Mouse (Mus musculus) embryonic facial prominence, embryonic 13.5 days (tissue): ENCODE measurements at regions not wholly inside any gene's neighbourhood (a gene's known extent, or its start where the extent isn't known, plus 50 kb on each side); places are given as distances from the start of the nearest gene placed in this dataset.
"Not testable (repeated sequence)": the region's sequence is repeated elsewhere in the genome, so short reads cannot be mapped to it uniquely, and the experiment has no call there.

Experiments used
- ATAC-seq: fragments of 200-750 bp; cut with Nextera tagmentation; 2 replicates; pipeline ENCODE4 v1.8.0; 2017; ENCODE audit warnings: low read depth; ENCODE audit not compliant: insufficient number of reproducible peaks, insufficient read depth, low FRiP score, low TSS enrichment
- H3K27ac ChIP-seq: fragments of 300-500 bp; sonication (generic); 2 replicates; pipeline ENCODE4 v1.5.1; 2015; ENCODE audit warnings: moderate library complexity, mild to moderate bottlenecking, inconsistent platforms
- H3K27me3 ChIP-seq: fragments of 300-500 bp; sonication (generic); 2 replicates; pipeline ENCODE4 v1.6.1; 2015; ENCODE audit warnings: mild to moderate bottlenecking, inconsistent platforms
- H3K36me3 ChIP-seq: fragments of 300-500 bp; sonication (generic); 2 replicates; pipeline ENCODE4 v1.6.1; 2015; ENCODE audit warnings: mild to moderate bottlenecking, inconsistent platforms
- H3K4me1 ChIP-seq: fragments of 300-500 bp; sonication (generic); 2 replicates; pipeline ENCODE4 v1.6.1; 2015; ENCODE audit warnings: inconsistent platforms
- H3K4me2 ChIP-seq: fragments of 300-500 bp; sonication (generic); 2 replicates; pipeline ENCODE4 v1.6.1; 2015; ENCODE audit warnings: moderate library complexity, mild to moderate bottlenecking, inconsistent platforms
- H3K4me3 ChIP-seq: fragments of 300-500 bp; sonication (generic); 2 replicates; pipeline ENCODE4 v1.5.1; 2015; ENCODE audit warnings: mild to moderate bottlenecking, inconsistent platforms
- H3K9ac ChIP-seq: fragments of 300-500 bp; sonication (generic); 2 replicates; pipeline ENCODE4 v1.6.1; 2015; ENCODE audit warnings: mild to moderate bottlenecking, inconsistent platforms
- H3K9me3 ChIP-seq: fragments of 300-500 bp; sonication (generic); 2 replicates; pipeline ENCODE4 v1.6.1; 2016; ENCODE audit warnings: inconsistent platforms
- WGBS: fragments of 180-500 bp; shearing (Covaris S2); methylation state at CpG from one replicate; pipeline ENCODE4 v1.1.7; 2015; ENCODE audit warnings: mixed read lengths; 5-methylcytosine and 5-hydroxymethylcytosine counted together

- no peak overlapping the region for H3K4me3 ChIP-seq
- no peaks in the 10 kb centered on the region for H3K4me1 ChIP-seq
- ATAC-seq: no peak
- no peak overlapping the region for H3K9ac ChIP-seq
- no peaks in the 10 kb centered on the region for H3K36me3 ChIP-seq
- H3K27me3 ChIP-seq: no peaks in the 10 kb centered on the region
- no peaks in the 10 kb centered on the region for H3K9me3 ChIP-seq
- no peak overlapping the region for H3K4me2 ChIP-seq
- H3K27ac ChIP-seq: no peak overlapping the region
- WGBS: 55% methylated on average over 2 of the region's 2 CpGs
Observed at GRCm38 (mm10) chr10:119116843-119117390, 122.9 kb downstream of the Cand1 start.

- not testable (repeated sequence) for H3K27ac ChIP-seq, H3K4me2 ChIP-seq, H3K36me3 ChIP-seq, H3K9ac ChIP-seq, H3K4me1 ChIP-seq, ATAC-seq, H3K4me3 ChIP-seq, H3K9me3 ChIP-seq, H3K27me3 ChIP-seq
Observed at GRCm38 (mm10) chr10:119115200-119115599, 124.7 kb downstream of the Cand1 start.

- Histone ChIP-seq H3K27ac (no peak overlapping the region), H3K27me3 (no peaks in the 10 kb centered on the region), H3K4me3 (no peak overlapping the region), H3K36me3 (no peaks in the 10 kb centered on the region), H3K9me3 (no peaks in the 10 kb centered on the region), H3K4me1 (0 out of 2 replicates have a peak, but pooled peaks cover 4% of the 10 kb centered on the region), H3K9ac (no peak overlapping the region), H3K4me2 (no peak overlapping the region)
- 70% methylated on average over 10 of the region's 10 CpGs for WGBS
- no peak for ATAC-seq
Observed at GRCm38 (mm10) chr10:119114653-119115052, 125.2 kb downstream of the Cand1 start.

GRCm38 (mm10) chr10:119111886-119112285 lies 128.0 kb downstream of the Cand1 start:
- 89% methylated on average over 2 of the region's 2 CpGs for WGBS
- Histone ChIP-seq H3K27me3 (no peaks in the 10 kb centered on the region), H3K36me3 (no peaks in the 10 kb centered on the region), H3K9me3 (no peaks in the 10 kb centered on the region), H3K9ac (no peak overlapping the region), H3K4me3 (no peak overlapping the region), H3K4me2 (no peak overlapping the region), H3K4me1 (0 out of 2 replicates have a peak, but pooled peaks cover 8% of the 10 kb centered on the region), H3K27ac (no peak overlapping the region)
- no peak for ATAC-seq

- H3K27ac ChIP-seq: no peak overlapping the region
- H3K9ac ChIP-seq: no peak overlapping the region
- WGBS: 67% methylated on average over 3 of the region's 3 CpGs
- no peak for ATAC-seq
- no peak overlapping the region for H3K4me2 ChIP-seq
- no peaks in the 10 kb centered on the region for H3K9me3 ChIP-seq
- H3K4me1 ChIP-seq: 0 out of 2 replicates have a peak, but pooled peaks cover 8% of the 10 kb centered on the region
- H3K4me3 ChIP-seq: no peak overlapping the region
- no peaks in the 10 kb centered on the region for H3K36me3 ChIP-seq
- H3K27me3 ChIP-seq: no peaks in the 10 kb centered on the region
Observed at GRCm38 (mm10) chr10:119111409-119111808, 128.4 kb downstream of the Cand1 start.

- H3K36me3 ChIP-seq: no peaks in the 10 kb centered on the region
- H3K4me3 ChIP-seq: no peak overlapping the region
- no peak for ATAC-seq
- H3K9ac ChIP-seq: no peak overlapping the region
- no peak overlapping the region for H3K27ac ChIP-seq
- no peaks in the 10 kb centered on the region for H3K27me3 ChIP-seq
- 36% methylated on average over 5 of the region's 5 CpGs for WGBS
- 0 out of 2 replicates have a peak, but pooled peaks cover 8% of the 10 kb centered on the region for H3K4me1 ChIP-seq
- no peaks in the 10 kb centered on the region for H3K9me3 ChIP-seq
- H3K4me2 ChIP-seq: no peak overlapping the region
Observed at GRCm38 (mm10) chr10:119110614-119111013, 129.2 kb downstream of the Cand1 start.

- Histone ChIP-seq H3K27ac (no peak overlapping the region), H3K9me3 (peaks cover 3% of the 10 kb centered on the region; the same call in 1 of the 2 replicates), H3K36me3 (no peaks in the 10 kb centered on the region), H3K4me3 (no peak overlapping the region), H3K4me2 (no peak overlapping the region), H3K4me1 (0 out of 2 replicates have a peak, but pooled peaks cover 8% of the 10 kb centered on the region), H3K27me3 (no peaks in the 10 kb centered on the region), H3K9ac (no peak overlapping the region)
- WGBS: 86% methylated on average over 4 of the region's 4 CpGs
- no peak for ATAC-seq
Observed at GRCm38 (mm10) chr10:119109207-119109606, 130.6 kb downstream of the Cand1 start.

- Histone ChIP-seq H3K4me1 (0 out of 2 replicates have a peak, but pooled peaks cover 8% of the 10 kb centered on the region), H3K27me3 (no peaks in the 10 kb centered on the region), H3K36me3 (no peaks in the 10 kb centered on the region), H3K4me2 (no peak overlapping the region), H3K4me3 (no peak overlapping the region), H3K9me3 (peaks cover 3% of the 10 kb centered on the region; the same call in 1 of the 2 replicates), H3K27ac (no peak overlapping the region), H3K9ac (no peak overlapping the region)
- 51% methylated on average over 6 of the region's 6 CpGs for WGBS
- ATAC-seq: no peak
Observed at GRCm38 (mm10) chr10:119107728-119108127, 132.1 kb downstream of the Cand1 start.

- WGBS: 89% methylated on average over 3 of the region's 3 CpGs
- Histone ChIP-seq H3K9me3 (peaks cover 5% of the 10 kb centered on the region; the same call in 1 of the 2 replicates), H3K4me2 (no peak overlapping the region), H3K27me3 (no peaks in the 10 kb centered on the region), H3K4me1 (0 out of 2 replicates have a peak, but pooled peaks cover 7% of the 10 kb centered on the region), H3K4me3 (no peak overlapping the region), H3K36me3 (no peaks in the 10 kb centered on the region), H3K27ac (no peak overlapping the region), H3K9ac (no peak overlapping the region)
- no peak for ATAC-seq
Observed at GRCm38 (mm10) chr10:119106105-119106504, 133.8 kb downstream of the Cand1 start.

- Histone ChIP-seq H3K9me3 (peaks cover 5% of the 10 kb centered on the region; the same call in 1 of the 2 replicates), H3K27me3 (no peaks in the 10 kb centered on the region), H3K4me3 (no peak overlapping the region), H3K4me2 (no peak overlapping the region), H3K27ac (no peak overlapping the region), H3K4me1 (peaks cover 6% of the 10 kb centered on the region; the same call in 1 of the 2 replicates), H3K36me3 (no peaks in the 10 kb centered on the region), H3K9ac (no peak overlapping the region)
- no peak for ATAC-seq
- 70% methylated on average over 7 of the region's 7 CpGs for WGBS
Observed at GRCm38 (mm10) chr10:119105279-119105881, 134.5 kb downstream of the Cand1 start.

GRCm38 (mm10) chr10:119100511-119100910 lies 139.3 kb downstream of the Cand1 start:
- H3K9me3 ChIP-seq: peaks cover 5% of the 10 kb centered on the region; the same call in 1 of the 2 replicates
- no peak overlapping the region for H3K27ac ChIP-seq
- H3K9ac ChIP-seq: no peak overlapping the region
- H3K4me3 ChIP-seq: no peak overlapping the region
- H3K36me3 ChIP-seq: no peaks in the 10 kb centered on the region
- H3K4me1 ChIP-seq: peaks cover 16% of the 10 kb centered on the region; the same call in 1 of the 2 replicates
- no peaks in the 10 kb centered on the region for H3K27me3 ChIP-seq
- H3K4me2 ChIP-seq: no peak overlapping the region
- no peak for ATAC-seq
- WGBS: 23% methylated on average over 7 of the region's 7 CpGs
